Mouse (Mus musculus): ENCODE measurements around the gene Acot8.
A peak's percentile ranks its signal among the peaks of the same experiment; 100 is the strongest.

DNA sequence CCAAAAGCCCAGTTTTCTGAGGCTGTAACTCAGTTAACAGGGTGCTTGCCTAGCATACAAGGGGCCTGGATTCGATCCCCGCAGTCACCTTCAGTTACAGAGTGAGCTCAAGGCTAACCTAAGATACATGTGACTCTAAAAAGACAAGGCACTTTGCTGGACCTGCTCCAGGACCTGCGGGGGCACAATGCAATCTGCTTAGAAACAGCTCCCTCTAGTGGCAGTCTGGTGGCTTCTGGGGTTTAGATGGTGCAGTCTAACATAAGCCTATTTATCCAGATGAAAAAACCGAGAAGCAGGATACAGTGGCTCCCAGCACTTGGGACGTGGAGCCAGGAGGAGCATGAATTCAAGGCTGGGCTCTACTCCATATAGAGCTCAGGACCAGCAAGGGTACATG, 10.4 kb downstream of the Acot8 start:
- TF ChIP-seq POLR2A (IDR thresholded peaks at IDR 0.05; ENCODE audit: borderline replicate concordance, insufficient read depth, low read length), result no peak
- peak; percentile 85 for TF ChIP-seq CTCF (IDR thresholded peaks at IDR 0.05; ENCODE audit: borderline replicate concordance, insufficient read depth, low read depth, low read length)

Data from cerebellum, adult 2 months (tissue).